Mouse (Mus musculus) E14TG2a.4 (cell line): ENCODE measurements around the gene Ngly1.

Experiments used
- CTCF ChIP-seq: conservative IDR thresholded peaks from 2 replicates; pipeline ENCODE4 v1.5.1; 2014; ENCODE audit warnings: low read length
- NANOG ChIP-seq: IDR thresholded peaks from 2 replicates; pipeline ENCODE4 v1.6.1; 2014; ENCODE audit warnings: borderline replicate concordance, low read length, mixed read lengths
- POU5F1 ChIP-seq: IDR thresholded peaks from 2 replicates; pipeline ENCODE4 v1.6.1; 2014; ENCODE audit warnings: low read length, borderline replicate concordance

DNA sequence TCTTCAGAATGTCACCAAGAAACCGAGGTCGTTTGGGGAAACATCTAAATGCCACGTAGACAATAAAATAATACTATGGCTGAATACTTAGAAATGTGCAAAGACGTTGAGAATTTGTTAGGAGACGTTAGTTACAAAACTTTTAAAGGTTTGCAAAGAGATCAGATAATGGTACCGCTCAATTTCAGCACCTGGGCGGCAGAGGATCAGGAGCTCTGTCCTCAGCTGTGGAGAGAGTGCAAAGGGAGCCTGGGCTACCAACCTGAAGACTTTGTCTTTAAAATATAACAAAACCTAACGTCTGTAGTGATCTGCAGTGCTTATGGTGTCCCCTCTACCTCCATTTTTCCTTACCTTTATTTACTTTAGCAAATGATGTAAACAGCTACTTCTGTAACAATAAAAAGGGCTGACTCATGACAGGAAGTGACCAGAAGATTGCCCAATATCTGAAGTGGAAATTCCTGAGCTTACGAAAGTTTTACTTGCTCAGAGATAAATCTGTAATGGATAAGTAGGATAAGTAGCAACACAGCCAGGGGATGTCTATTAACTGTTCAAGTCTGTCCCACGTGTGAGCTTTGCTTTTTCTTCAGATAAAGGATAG, 5.4 kb upstream of the Ngly1 start:
- TF ChIP-seq CTCF: no peak
- TF ChIP-seq POU5F1: no peak
- TF ChIP-seq NANOG: no peak
